Mouse (Mus musculus) intestine, embryonic 15.5 days (tissue): ENCODE results near the gene Tmem108. TPM values are rescaled to one million over a fixed set of nuclear protein-coding genes. Genes with fewer than 3 reads are reported as not detected.

Experiments used
- ATAC-seq: fragments of 200-750 bp; cut with Nextera tagmentation; 2 replicates; pipeline ENCODE4 v1.8.0; 2017; ENCODE audit warnings: moderate TSS enrichment, moderate library complexity
- H3K27ac ChIP-seq: fragments of 300-500 bp; sonication (generic); 2 replicates; pipeline ENCODE4 v1.5.1; 2015; ENCODE audit warnings: mild to moderate bottlenecking, inconsistent platforms
- H3K27me3 ChIP-seq: fragments of 300-500 bp; sonication (generic); replicated peaks from 2 replicates; pipeline ENCODE4 v1.6.1; 2015; ENCODE audit warnings: inconsistent platforms
- H3K36me3 ChIP-seq: fragments of 300-500 bp; sonication (generic); 2 replicates; pipeline ENCODE4 v1.6.1; 2015; ENCODE audit warnings: inconsistent platforms
- H3K4me1 ChIP-seq: fragments of 300-500 bp; sonication (generic); replicated peaks from 2 replicates; pipeline ENCODE4 v1.6.1; 2015; ENCODE audit warnings: inconsistent platforms
- H3K4me2 ChIP-seq: fragments of 300-500 bp; sonication (generic); replicated peaks from 2 replicates; pipeline ENCODE4 v1.6.1; 2015; ENCODE audit warnings: mild to moderate bottlenecking, inconsistent platforms
- H3K4me3 ChIP-seq: fragments of 300-500 bp; sonication (generic); replicated peaks from 2 replicates; pipeline ENCODE4 v1.5.1; 2015; ENCODE audit warnings: inconsistent platforms
- H3K9ac ChIP-seq: fragments of 300-500 bp; sonication (generic); 2 replicates; pipeline ENCODE4 v1.6.1; 2015; ENCODE audit warnings: inconsistent platforms
- H3K9me3 ChIP-seq: fragments of 300-500 bp; sonication (generic); 2 replicates; pipeline ENCODE4 v1.6.1; 2016; ENCODE audit warnings: inconsistent platforms
- WGBS: fragments of 180-500 bp; shearing (Covaris S2); methylation state at CpG from one replicate; pipeline ENCODE4 v1.1.7; 2015; 5-methylcytosine and 5-hydroxymethylcytosine counted together
- polyA plus RNA-seq: library from polyadenylated mRNA; unstranded; fragments of >200 nt; fragmentation: Nextera tagmentation; extraction: Ambion mirVana; gene quantifications from 2 replicates; pipeline ENCODE4 v1.2.1, GENCODE M21; 2015

Tmem108 gene
- polyA plus RNA-seq, 1 experiment from 2014 or later = 10.2 TPM

DNA sequence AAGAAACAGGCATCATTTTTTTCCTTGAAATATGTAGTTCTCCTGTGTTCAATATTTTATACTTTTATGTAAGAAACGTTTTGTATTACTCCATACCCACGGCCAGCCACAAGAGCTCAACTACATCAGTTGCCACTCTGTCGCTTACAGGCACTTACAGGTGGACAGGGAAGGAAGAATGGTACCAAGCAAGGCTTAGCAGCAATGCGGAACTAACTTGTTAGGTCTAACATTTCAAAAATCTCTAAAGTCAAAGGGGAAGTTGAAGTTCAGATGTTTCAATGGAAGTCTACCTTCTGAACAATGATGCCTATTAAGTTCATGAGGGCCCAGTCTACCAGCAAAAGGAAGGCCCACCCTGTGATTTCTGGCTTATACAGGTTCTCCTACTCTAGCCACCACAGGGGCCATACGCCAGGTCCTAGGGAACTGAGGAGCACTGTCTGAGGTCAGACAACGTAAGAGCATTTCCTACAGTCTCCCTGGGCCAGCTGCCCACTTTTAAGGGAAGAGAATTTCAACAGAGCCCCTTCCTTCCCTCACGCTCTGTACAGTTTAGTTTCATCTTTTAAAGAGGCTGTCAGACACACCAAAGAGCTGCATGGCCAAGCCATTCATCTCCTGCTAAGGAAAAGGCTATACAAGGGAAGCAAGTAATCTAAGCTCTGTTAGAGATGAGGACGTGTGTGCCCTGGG lies 141.0 kb downstream of the Tmem108 start:
- no peak overlapping the region for H3K9ac ChIP-seq
- H3K9me3 ChIP-seq = no peaks in the 10 kb centered on the region
- no peaks in the 10 kb centered on the region for H3K27me3 ChIP-seq
- H3K4me2 ChIP-seq = no peak overlapping the region
- no peaks in the 10 kb centered on the region for H3K36me3 ChIP-seq
- no peak overlapping the region for H3K27ac ChIP-seq
- 80% methylated on average over 8 of the region's 8 CpGs for WGBS
- H3K4me3 ChIP-seq = no peak overlapping the region
- no peak for ATAC-seq
- H3K4me1 ChIP-seq = no peaks in the 10 kb centered on the region

DNA sequence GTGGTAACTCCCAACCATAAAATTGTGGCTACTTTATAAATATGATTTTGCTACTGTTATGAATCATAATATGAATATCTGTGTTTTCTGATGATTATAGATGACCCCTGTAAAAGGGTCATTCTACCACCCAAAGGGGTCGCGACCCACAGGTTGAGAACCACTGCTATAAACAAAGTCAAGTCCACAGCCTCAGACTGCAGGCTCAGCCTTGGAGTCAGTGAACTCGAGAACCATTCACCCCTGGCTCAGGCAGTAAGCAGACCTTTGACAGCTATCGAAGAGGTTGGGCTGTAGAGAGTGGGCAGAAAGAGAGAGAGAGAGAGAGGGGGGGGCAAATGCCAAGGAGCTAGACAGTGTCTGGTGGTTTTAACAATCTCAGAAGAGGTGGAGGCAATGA lies 147.4 kb downstream of the Tmem108 start:
- no peaks in the 10 kb centered on the region for H3K9me3 ChIP-seq
- ATAC-seq = no peak
- no peak overlapping the region for H3K4me2 ChIP-seq
- WGBS = 66% methylated on average over 4 of the region's 4 CpGs
- H3K9ac ChIP-seq = no peak overlapping the region
- H3K4me3 ChIP-seq = no peak overlapping the region
- H3K27ac ChIP-seq = no peak overlapping the region
- H3K4me1 ChIP-seq = no peaks in the 10 kb centered on the region
- H3K36me3 ChIP-seq = no peaks in the 10 kb centered on the region
- no peaks in the 10 kb centered on the region for H3K27me3 ChIP-seq

DNA sequence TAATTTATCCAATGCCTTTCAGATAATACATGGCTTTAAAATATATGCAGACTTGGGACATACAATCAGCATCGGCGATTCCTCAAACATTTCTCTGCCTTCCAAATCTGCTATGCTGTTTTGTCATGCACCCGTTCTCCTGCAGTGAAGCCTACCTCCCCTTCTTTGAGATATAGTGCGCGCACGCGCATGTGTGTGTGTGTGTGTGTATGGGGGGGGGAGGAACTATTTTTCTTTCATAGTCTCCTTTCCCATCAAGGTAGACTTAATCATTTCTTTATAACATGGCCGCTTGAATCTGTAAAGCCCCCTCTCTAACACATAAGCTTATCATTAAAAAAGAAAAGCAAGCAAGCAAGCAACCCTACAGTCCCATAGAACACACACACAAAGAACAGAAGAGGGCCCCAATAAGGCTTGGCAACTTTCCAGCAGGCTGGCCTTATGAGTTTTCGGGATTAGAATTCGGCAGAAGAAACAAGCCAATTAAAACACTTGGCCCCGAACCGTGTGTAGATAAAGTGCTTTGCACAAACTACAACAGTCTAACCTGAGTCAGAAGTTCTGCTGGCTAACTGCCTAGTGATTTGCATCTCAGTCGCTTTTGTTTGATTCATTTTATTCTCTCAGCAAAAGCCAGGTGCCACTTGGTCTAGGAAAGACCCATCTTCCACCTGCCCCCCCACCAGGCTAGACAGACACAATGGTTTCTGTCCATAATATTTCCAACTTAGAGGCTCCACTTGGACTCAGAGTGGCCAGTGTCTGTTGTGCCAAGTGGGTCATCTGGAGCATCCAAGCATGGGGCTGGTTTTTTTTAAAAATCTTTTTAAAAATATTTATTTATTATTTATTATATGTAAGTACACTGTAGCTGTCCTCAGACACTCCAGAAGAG lies 153.2 kb downstream of the Tmem108 start:
- no peak overlapping the region for H3K4me2 ChIP-seq
- no peaks in the 10 kb centered on the region for H3K4me1 ChIP-seq
- no peak for ATAC-seq
- H3K27me3 ChIP-seq = no peaks in the 10 kb centered on the region
- no peak overlapping the region for H3K27ac ChIP-seq
- H3K9ac ChIP-seq = no peak overlapping the region
- 85% methylated on average over 13 of the region's 13 CpGs for WGBS
- H3K9me3 ChIP-seq = no peaks in the 10 kb centered on the region
- H3K4me3 ChIP-seq = no peak overlapping the region
- no peaks in the 10 kb centered on the region for H3K36me3 ChIP-seq

DNA sequence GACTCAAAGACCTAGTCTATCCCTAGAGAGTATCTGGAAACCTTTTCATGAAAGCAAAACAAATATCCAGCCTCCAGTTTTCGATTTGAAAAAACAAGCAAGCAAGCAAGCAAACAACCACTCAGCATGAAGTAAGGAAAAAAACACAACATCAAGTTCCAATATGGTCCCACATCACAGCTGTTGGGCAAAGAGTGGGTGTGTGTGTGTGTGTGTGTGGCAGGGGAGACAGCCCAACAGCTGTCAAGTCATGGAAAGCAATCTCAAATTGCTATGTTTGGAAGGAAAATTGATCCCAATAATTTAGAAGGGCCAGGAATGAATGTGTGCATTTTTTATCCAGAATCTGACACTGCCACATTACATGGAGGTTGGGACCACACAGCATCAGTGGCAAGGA lies 155.6 kb downstream of the Tmem108 start:
- no peak overlapping the region for H3K4me3 ChIP-seq
- no peaks in the 10 kb centered on the region for H3K27me3 ChIP-seq
- no peak overlapping the region for H3K4me2 ChIP-seq
- H3K9me3 ChIP-seq = no peaks in the 10 kb centered on the region
- no peak overlapping the region for H3K9ac ChIP-seq
- no peak overlapping the region for H3K27ac ChIP-seq
- 80% methylated on average over 1 of the region's 1 CpGs for WGBS
- H3K4me1 ChIP-seq = no peaks in the 10 kb centered on the region
- no peaks in the 10 kb centered on the region for H3K36me3 ChIP-seq
- no peak for ATAC-seq

DNA sequence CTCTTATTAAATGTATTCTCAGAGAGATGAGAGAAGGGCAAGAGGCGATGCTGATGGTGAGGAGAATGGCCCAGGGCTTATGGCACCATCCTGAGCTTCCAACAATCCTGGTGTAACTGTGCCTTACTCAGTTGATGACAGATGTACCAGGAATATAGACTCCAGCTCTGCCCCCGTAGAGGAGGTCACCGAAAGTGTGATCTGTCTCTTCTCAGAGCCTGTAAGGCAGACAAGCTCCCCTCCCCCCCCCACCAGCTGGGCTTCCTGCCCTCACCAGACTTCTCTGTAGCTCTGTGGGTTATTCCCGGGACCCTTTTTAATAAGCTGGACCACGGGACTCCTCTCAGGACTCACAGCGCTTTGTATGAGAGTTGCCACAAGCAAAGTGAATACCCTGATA lies 157.8 kb downstream of the Tmem108 start:
- ATAC-seq = no peak
- no peak overlapping the region for H3K4me2 ChIP-seq
- H3K4me1 ChIP-seq = no peaks in the 10 kb centered on the region
- no peaks in the 10 kb centered on the region for H3K36me3 ChIP-seq
- 56% methylated on average over 6 of the region's 6 CpGs for WGBS
- no peak overlapping the region for H3K9ac ChIP-seq
- no peaks in the 10 kb centered on the region for H3K9me3 ChIP-seq
- H3K4me3 ChIP-seq = no peak overlapping the region
- H3K27me3 ChIP-seq = no peaks in the 10 kb centered on the region
- H3K27ac ChIP-seq = no peak overlapping the region

DNA sequence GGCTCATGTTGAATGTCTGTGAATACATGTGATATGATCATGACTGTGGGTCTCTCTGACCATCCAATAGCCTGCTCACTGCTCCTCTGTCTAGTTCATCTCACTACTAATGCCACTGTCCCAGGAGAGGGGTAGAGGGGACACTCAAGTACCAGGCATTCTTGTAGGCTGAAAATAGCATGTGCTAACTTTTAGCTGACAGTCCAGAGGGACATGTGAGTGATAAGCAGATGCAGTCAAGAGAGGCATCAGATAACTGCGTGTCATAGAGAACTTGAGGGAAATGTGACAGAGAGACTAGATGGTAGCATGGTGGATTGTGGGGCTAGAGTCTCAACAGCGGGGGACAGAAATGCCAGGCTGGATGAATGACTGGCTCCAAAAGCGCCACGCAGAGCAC lies 159.8 kb downstream of the Tmem108 start:
- ATAC-seq = no peak
- 87% methylated on average over 4 of the region's 4 CpGs for WGBS
- no peaks in the 10 kb centered on the region for H3K27me3 ChIP-seq

DNA sequence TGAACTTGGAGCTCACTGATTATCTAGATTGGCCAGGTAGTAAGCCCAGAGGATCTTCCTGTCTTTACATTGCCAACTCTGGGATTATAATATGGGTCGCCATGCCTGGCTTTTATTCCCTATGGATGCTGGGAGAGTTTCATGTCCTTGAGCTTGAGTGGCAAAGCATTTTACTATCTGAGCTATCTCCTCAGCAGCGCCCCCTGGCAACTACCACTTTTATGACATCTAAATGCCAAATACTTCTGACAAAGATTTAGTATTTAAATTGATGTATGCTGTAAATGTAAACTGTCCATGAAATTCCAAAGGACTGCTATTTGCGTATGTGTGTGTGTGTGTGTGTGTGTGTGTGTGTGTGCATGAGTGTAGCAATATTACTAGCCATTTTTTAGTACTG lies 160.8 kb downstream of the Tmem108 start:
- no peak for ATAC-seq
- H3K4me3 ChIP-seq = no peak overlapping the region
- H3K4me2 ChIP-seq = no peak overlapping the region
- H3K9me3 ChIP-seq = no peaks in the 10 kb centered on the region
- WGBS = 58% methylated on average over 3 of the region's 3 CpGs
- H3K9ac ChIP-seq = no peak overlapping the region
- no peaks in the 10 kb centered on the region for H3K36me3 ChIP-seq
- no peaks in the 10 kb centered on the region for H3K27me3 ChIP-seq
- no peaks in the 10 kb centered on the region for H3K4me1 ChIP-seq
- H3K27ac ChIP-seq = no peak overlapping the region

More for the DNA sequence above, 159.8 kb downstream of the Tmem108 start:
- H3K4me1 ChIP-seq = no peaks in the 10 kb centered on the region
- H3K4me2 ChIP-seq = no peak overlapping the region
- no peak overlapping the region for H3K4me3 ChIP-seq
- no peak overlapping the region for H3K9ac ChIP-seq
- no peaks in the 10 kb centered on the region for H3K9me3 ChIP-seq
- H3K27ac ChIP-seq = no peak overlapping the region
- no peaks in the 10 kb centered on the region for H3K36me3 ChIP-seq

DNA sequence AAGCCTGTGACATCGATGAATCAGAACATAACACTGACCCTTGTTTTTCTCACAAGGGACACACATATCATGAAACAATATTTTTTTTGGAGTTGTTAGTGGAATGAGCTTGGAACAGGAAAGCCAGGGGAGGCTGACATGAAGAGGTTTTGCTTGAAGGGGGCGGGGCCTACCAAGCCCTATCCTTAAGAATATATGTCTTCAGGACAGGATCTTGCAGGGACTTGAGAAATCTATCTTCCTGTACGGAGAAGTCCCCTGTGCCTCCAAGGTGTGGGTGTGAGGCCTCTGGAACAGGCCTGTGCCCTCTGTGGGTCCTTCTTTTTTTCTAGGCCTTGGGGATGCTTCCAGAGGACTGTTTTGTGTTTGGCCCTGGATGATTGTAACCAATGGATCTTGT lies 161.7 kb downstream of the Tmem108 start:
- Histone ChIP-seq H3K4me1 (no peaks in the 10 kb centered on the region), H3K9me3 (no peaks in the 10 kb centered on the region), H3K36me3 (no peaks in the 10 kb centered on the region), H3K9ac (no peak overlapping the region), H3K27me3 (no peaks in the 10 kb centered on the region), H3K4me3 (no peak overlapping the region), H3K4me2 (no peak overlapping the region), H3K27ac (no peak overlapping the region)
- WGBS = 76% methylated on average over 3 of the region's 3 CpGs
- no peak for ATAC-seq

DNA sequence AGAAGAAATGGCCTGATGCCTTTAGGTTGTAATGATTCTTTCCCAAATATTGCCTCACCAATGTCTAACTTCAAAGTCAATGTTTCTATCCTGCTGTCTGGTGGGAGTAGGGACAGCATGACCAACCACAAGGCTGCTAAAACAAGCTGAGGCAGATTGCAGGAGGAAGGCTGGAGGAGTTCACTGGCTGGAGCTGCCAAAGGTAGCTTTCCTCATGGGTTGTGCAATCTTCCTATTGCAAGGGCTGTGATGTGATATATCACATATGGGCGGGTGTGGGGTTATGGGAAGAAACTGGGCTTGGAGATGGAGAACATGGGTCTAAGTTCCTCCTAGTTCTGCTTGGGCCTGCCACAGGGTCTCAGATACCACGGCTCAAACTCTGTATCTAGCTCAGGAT lies 163.8 kb downstream of the Tmem108 start:
- no peak overlapping the region for H3K9ac ChIP-seq
- 83% methylated on average over 2 of the region's 2 CpGs for WGBS
- no peaks in the 10 kb centered on the region for H3K27me3 ChIP-seq
- no peaks in the 10 kb centered on the region for H3K36me3 ChIP-seq
- H3K9me3 ChIP-seq = no peaks in the 10 kb centered on the region
- no peak for ATAC-seq
- H3K4me2 ChIP-seq = no peak overlapping the region
- H3K27ac ChIP-seq = no peak overlapping the region
- H3K4me1 ChIP-seq = no peaks in the 10 kb centered on the region
- no peak overlapping the region for H3K4me3 ChIP-seq

DNA sequence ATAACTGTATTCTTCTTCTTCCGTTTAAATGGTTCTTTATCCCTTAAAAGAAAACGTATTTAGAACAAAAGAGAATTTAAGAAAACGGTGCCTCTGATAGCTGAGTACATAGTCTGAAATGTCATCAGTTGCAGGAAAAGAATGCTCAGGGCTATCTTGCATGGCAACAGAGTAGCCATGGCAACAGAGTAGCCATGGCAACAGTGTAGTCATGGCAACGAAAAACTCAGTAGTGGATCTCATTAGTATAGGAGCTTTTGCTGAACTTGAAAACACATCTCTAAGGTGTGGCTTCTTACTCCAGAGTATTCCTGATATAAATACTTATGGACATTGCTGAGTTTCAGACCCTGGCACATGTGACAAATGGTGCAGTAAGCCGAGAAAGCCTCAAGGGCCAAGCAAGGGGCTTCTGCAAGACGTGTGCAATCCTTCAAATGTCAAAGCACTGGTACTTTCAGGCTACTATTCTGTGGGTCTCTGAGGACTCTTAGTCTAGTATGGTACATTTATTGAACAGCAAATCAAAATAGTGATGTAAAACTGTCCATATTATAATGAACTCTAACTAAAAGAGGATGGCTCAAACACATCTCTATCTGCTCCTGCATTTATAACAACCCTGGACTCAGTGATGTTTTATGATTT lies 166.3 kb downstream of the Tmem108 start:
- Histone ChIP-seq H3K9me3 (no peaks in the 10 kb centered on the region), H3K27me3 (no peaks in the 10 kb centered on the region), H3K4me1 (no peaks in the 10 kb centered on the region), H3K4me3 (no peak overlapping the region), H3K27ac (no peak overlapping the region), H3K9ac (no peak overlapping the region), H3K4me2 (no peak overlapping the region), H3K36me3 (no peaks in the 10 kb centered on the region)
- no peak for ATAC-seq
- 56% methylated on average over 6 of the region's 6 CpGs for WGBS

DNA sequence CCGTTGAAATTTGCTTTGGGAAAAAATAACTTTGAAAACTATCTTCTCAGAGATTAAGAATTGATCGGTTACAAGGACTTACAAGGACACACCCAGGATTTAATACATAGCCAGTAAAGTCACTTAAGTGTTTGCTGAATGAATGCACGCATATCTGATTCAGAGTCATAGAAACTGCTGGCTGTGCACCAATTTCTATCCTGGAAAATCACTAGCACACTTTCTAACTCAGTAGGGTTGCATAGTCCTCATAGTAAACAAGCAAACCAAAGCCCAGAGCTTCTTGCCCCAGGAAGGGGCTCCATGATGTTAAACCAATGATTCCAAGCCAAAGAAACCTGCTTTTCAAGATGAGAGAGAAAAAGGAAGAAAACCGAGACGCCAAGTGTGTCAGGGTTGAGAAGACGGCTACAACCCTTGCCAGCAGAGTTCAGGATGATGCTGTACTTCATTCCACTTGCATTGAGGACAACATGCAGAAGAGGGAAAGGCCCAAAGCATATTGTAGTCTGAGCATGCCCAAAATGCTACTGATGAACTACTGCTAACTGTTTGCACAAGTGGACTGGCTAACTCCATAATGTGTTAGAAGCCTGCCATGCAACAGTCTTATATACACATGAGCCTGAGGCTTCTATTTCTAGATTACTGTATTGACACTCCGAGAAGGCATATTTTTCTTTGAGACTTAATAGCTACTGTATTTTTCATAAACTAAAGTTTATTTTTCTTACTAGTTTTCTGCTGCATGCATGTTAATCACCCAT lies 167.0 kb downstream of the Tmem108 start:
- Histone ChIP-seq H3K27me3 (no peaks in the 10 kb centered on the region), H3K27ac (no peak overlapping the region), H3K4me2 (no peak overlapping the region), H3K36me3 (no peaks in the 10 kb centered on the region), H3K9ac (no peak overlapping the region), H3K4me3 (no peak overlapping the region), H3K4me1 (no peaks in the 10 kb centered on the region), H3K9me3 (no peaks in the 10 kb centered on the region)
- WGBS = 88% methylated on average over 7 of the region's 7 CpGs
- no peak for ATAC-seq

DNA sequence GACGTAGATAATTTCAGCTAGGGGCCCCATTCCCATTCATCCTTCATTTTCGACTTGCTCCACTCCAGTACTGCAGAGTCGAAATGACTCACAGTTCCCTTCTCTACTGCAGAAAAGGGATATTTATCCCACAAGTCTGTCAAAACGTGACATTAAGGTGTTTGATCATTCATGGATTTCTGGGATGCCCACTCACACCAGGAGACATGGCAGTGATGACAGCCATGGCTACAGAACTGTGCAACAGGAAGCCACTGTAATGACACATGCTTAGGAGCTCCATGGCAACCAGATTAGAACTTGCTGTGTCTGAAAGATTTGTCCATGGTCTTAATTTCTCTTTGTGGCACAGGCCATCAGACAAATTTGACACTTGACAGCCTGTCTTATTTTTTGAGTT lies 168.6 kb downstream of the Tmem108 start:
- no peak overlapping the region for H3K4me2 ChIP-seq
- H3K27me3 ChIP-seq = no peaks in the 10 kb centered on the region
- 78% methylated on average over 4 of the region's 4 CpGs for WGBS
- no peak overlapping the region for H3K27ac ChIP-seq
- H3K9me3 ChIP-seq = no peaks in the 10 kb centered on the region
- no peaks in the 10 kb centered on the region for H3K36me3 ChIP-seq
- no peak for ATAC-seq
- no peak overlapping the region for H3K4me3 ChIP-seq
- H3K9ac ChIP-seq = no peak overlapping the region
- no peaks in the 10 kb centered on the region for H3K4me1 ChIP-seq
